Mouse (Mus musculus): Measurements from ENCODE around the gene Gm5797.
"Not testable (repeated sequence)": the region's sequence is repeated elsewhere in the genome, so short reads cannot be mapped to it uniquely, and the experiment has no call there.

DNA sequence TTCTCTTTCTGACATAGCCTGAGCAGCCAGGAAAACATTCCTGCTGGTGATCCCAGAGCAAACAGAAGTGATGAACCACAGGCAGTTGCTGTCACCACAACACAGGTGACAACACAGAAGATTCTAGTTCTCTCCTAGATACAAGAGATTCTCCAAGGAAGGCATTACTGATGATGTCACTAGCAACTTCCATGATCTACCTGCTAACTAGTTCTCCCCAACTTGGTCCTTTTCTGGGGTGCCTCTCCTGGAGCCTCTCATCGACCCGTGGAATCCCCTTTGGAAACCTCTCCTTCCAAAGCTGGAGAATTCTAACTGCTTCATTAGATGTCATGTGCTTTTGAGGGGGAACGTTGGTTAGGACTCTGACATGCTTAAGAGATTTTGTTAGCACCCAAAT, 32.8 kb upstream of the Gm5797 start, which contains the start of gene Gm8374:
- TF ChIP-seq FLI1 (IDR thresholded peaks at IDR 0.05; ENCODE audit: low read length); GATA1 (IDR thresholded peaks at IDR 0.05; ENCODE audit: borderline replicate concordance, low read length): not testable (repeated sequence)
